Mouse (Mus musculus) cerebellum, adult 8-10 months (tissue): ENCODE measurements around the gene Odaph.
A peak's percentile ranks its signal among the peaks of the same experiment; 100 is the strongest.
"Not testable (repeated sequence)": the region's sequence is repeated elsewhere in the genome, so short reads cannot be mapped to it uniquely, and the experiment has no call there.

Experiments
- DNase-seq: peaks from one replicate; pipeline ENCODE4 v3.0.0; 2022

The Odaph gene

DNA sequence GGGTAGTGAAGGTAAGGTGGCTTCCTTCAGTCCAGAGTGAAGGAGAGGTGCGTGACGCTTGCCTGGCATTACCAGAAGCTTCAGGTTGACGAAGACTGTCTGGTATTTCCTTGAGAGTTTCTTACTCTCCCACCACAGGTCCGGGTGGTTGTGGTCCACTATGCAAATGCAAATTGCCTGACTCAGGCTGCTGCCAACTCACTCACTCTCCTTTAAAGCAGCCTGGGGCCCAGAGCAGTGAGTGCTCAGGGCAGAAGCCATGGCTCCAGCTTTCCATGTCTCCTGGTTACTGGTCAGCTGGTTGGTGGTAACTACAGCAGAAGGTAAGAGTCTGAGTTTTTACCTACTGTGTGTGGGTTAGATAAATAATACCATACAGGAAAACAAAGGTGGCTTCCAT, at the start of gene Odaph:
Odaph (plus strand) TSS at position 240 of the 400 bp plus-strand sequence.
- DNase-seq, result no peak

DNA sequence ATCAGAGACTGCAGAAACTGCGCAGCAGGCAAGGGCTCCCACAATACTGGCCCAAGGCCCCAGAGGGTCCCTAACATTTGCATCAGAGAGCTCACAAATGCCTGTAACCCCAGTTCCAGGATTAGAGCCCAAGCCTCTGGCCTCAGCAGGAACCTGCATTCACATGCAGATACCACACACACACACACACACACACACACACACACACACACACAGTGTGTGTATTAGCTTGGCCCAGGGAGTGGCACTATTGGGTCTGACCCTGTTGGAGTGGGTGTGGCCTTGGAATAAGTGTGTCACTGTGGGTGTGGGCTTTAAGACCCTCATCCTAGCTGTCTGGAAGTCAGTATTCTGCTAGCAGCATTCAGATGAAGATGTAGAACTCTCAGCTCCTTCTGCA, 41.7 kb upstream of the Odaph start:
- not testable (repeated sequence) for DNase-seq

DNA sequence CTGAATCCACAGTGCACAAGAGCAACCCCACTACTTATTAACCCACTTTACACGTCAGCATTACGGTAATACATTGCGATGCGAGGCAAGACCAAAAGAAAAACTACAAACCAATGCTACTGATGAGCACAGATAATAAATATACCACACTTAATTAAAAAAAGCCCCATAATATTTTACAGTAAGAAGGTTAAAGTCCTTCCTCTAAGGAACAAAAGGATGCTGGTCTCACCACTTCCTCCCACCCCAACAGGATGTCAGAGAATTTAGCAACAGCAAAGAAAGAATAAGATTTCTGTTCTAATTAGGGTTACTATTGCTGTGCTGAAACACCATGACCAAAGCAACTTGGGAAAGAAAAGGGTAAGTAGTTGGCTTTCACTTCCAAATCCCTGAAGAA, 40.3 kb upstream of the Odaph start:
- no peak for DNase-seq

DNA sequence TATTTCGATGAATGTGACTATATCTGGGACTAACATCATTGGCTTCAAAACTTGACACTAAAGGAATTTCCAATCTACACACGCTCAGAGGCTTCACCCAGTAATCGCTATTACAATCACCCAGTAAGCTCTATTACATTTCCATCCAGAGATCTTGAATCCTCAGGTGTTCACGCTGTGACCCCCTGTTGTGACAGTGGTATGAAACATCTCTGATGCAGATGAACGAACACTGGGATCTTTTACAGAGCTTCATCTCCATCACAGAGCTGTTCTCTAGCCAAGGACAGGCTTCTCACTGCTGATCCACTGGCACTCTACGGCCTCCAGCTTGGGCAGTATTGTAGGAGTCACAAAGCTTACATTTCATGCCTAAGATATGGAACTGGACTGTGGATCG, 37.8 kb upstream of the Odaph start:
- DNase-seq, result no peak

DNA sequence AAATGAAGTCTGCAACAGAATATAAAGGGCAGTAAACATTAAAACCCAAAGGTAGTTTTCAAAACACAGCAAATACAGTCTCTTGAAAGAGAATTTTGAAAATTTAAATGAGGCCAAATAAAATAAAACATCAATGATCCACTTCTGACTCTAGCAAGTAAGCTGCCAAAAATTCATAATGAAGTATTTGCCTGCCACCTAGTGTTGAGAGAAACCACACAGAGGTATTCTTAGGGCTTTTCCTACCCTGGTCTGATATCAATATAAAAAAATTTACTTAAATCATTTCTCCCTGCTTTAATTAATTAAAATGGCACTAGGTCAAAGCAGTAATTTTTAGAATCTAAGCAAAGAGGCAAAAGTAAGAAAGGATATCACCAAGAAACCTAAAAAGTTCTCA, 35.9 kb upstream of the Odaph start:
- DNase-seq, result no peak

DNA sequence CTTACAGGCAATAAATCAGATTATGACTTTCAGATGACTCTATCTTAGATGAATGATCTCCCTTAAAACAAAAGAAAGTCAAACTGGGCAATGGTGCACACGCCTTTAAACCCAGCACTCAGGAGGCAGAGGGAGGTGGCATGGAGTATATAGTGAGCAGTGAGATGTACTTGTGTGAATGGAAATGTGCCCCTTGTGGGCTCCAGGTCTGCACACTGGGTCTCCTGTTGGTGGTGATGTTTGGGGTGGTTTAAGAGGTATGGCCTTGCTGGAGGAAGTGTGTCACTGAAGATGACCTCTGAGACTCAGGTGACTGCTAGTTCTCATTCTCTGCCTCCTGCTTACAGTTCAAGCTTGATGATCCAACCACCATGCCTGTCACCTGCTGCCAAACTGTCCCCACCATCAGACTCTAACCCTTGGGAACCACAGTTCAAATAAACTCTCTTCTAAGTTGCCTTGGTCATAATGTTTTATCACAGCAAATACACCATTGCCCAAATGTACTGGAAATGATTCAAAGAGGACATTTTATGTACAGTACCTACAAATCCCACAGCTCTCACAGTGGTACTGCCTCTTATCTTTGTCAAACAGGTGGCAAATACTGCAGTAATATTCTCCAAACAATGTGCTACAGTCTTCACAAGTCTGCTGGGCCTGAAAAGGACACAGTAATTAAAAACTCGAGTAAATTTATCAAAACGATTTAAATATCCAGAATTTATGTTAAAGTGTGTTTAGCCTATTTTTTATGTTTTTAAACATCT, 30.1 kb upstream of the Odaph start:
- no peak for DNase-seq

DNA sequence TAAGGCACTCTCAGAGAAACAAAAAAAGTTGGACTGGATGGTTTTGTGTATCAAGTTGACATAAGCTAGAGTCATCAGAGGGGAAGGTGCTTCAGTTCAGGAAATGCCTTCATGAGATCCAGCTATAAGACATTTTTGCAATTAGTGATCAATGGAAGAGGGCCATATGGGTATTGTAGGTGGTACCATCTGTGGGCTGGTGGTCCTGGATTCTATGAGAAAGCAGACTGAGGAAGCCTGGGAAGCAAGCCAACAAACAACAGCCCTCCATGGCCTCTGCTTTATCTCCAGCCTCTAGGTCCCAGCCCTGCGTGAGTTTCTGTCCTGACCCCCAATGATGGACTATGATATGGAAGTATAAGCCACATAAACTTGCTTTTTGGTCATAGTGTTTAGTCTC, 28.2 kb upstream of the Odaph start:
- DNase-seq, result no peak

DNA sequence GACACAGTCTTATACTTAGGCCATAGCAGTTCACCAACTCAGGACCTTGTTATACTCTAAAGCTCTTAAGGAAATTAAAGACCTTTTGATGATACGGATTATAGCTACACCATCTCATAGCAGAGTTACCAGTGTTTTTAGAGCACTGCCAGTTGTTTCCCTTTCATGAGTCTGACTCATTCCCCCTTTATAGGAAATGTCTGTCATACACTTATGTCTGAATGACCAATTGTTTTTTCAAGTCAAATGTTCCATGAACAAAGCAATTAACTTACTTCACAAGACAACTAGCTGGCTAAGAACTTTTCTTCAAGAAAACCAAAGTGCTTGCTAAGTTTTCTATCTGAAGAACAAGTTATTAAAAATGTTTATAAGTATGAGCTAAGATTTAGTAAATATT, 27.3 kb upstream of the Odaph start:
- no peak for DNase-seq

DNA sequence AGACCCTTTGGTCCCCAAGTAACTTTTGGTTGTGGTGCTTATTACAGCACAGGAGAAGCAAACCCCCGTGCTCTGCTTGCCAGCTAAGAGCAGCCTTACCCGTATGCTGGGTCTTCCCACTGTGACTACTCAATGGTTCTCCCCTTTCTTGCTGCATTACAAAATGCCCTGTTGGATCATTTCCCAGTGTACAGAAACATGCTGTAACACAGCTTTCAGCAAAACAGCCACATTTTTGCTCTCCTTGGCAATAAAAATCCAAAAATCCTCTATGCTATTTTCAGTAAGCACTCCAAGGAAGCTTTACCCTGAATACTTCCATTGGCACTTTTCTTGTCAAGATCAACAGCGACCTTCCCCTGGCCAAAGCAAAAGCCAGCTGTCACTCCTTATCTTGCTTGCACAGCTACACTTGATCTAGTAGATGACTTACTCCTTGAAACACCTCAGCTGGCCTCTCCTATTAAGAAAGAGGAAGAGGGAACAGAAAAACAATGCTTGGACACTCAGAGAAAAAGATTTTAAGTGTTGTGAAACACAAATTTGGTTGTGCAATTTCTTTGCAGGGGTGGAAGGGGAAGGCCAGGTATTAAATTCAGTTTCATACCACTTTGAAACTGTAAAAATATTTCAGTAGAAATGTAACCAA, 26.5 kb upstream of the Odaph start:
- no peak for DNase-seq

DNA sequence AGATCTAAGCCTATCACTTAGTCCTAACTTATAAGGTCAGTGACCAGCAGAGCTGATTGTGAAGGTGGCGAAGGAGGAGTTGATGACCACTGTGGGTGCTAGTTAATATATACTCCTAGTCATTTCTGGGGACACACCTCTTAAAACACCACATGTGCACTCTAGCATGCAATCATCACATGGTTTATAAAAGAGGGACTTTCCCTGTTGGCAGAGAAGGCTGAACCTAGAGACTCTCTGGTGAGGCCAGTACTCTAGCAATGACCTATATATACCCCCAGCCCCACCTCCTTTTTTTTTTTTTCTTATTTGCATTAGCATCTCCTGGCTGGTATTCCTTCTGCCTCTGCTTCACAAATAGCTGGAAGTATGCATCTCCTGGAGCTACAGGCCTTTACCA, 25.9 kb upstream of the Odaph start:
- DNase-seq, result no peak

DNA sequence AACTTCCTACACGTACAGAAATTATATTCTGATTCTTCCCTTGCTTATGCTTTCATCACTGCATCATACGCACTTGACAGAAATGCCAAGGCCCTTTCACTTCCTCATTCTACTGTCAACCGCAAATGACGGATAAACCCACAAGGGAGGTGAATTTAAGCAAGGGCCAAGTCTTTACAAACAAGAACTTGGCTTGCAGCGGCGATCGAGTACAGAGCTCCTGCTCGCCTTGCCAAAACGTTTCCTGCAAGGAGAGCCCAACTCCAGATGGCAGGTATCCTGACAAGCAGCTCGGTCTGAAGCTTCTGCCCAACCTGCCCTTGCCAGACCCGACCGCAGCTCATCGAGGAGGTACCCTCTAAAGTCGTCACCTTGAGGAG, 25.0 kb upstream of the Odaph start:
- no peak for DNase-seq

DNA sequence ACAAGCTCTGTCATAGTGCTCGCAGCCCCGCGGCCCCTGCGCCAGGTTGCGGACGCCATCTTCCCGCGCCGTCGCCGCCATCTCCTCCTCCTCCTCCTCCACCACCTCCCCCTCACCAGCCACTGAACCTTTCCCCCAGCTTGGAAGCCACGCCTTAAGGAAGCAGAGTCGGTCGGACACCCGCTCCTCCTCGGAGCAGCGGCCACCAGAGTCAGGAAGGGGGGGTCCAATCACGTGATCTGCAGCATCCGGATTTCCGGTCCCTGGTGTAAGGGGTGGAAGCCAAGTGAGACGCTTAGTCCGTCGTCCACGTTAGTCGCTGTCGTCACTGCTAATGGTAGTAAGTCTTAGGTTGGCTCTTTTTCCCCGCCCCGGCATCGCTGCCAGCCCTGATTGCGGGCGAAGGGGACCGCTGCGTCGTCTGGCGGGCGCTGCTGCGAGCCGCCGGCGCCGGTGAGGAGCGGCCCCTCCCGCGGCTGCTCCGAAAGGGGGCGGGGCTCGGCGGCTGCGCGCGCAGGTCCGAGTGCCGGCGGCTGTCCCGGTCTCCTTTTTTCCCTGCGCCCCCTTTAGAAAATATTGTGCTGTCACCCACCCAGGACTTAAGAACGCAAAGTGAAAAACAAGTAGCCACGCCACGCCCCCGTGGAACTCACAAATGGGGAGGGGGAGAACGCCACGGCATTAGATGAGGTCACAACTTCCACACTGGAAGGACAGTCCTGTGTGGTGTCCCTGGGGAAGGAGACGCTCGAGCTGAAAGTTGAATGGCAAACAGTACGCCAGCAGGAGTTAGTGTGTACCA, 24.4 kb upstream of the Odaph start, which contains the start of gene Rchy1:
Rchy1 (minus strand) TSS at position 430 of the 802 bp plus-strand sequence.
- peak; percentile 92 for DNase-seq

DNA sequence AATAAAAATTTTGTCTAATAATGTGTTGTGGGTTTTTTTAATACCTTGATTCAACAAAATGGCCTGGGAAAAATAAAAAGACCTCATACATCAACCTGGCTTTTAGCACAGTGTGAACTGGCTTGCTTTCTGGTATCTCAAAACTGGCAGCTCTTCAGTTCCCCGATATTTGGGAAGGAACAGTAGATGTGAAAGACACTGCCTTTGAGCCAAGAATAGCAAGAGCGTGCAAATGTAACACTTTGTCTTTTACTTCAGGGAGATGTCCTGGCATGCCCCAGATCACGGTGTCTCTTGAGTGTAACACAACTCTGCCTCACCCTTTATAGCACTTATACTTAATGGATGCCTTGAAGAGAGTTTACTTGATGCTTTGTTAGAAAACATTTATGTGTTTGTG, 15.2 kb upstream of the Odaph start:
- DNase-seq, result no peak

DNA sequence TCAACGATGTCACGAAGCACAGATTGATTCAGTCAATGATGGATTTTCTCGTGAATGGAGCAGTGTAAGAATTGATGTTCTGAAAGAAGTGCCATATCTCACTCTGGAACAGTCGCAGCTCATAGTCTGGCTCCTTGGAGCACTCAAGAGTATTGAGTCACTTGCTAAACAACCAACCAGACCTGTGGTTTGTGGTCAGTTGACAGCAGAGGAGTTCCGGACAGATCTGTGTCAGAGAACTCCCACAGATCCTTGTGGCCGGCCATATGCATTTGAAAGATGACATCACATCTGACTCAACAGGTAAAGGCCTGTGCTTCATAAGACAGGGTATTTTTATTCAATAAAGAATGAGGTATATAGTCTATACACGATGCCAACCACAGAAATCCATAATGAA, 13.3 kb upstream of the Odaph start:
- no peak for DNase-seq

DNA sequence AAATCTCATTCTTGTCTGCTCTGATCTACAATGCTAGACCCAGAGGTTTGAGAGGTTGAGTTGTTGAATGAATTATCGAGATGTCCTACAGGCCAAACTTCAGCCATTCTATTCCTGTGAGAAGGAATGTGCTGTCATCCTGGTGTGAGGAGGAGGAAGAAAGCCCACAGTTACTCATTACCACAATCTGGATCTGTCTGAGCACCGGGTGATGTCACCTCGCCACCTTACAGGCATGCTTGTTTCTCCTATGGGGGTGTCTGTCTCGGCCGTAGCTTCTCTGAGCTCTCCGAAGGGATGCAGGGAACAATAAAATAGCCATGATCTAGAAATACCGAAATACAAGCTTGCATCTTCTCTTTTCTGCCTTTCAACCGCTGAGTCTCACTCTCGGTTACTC, 11.5 kb upstream of the Odaph start:
- DNase-seq, result no peak

DNA sequence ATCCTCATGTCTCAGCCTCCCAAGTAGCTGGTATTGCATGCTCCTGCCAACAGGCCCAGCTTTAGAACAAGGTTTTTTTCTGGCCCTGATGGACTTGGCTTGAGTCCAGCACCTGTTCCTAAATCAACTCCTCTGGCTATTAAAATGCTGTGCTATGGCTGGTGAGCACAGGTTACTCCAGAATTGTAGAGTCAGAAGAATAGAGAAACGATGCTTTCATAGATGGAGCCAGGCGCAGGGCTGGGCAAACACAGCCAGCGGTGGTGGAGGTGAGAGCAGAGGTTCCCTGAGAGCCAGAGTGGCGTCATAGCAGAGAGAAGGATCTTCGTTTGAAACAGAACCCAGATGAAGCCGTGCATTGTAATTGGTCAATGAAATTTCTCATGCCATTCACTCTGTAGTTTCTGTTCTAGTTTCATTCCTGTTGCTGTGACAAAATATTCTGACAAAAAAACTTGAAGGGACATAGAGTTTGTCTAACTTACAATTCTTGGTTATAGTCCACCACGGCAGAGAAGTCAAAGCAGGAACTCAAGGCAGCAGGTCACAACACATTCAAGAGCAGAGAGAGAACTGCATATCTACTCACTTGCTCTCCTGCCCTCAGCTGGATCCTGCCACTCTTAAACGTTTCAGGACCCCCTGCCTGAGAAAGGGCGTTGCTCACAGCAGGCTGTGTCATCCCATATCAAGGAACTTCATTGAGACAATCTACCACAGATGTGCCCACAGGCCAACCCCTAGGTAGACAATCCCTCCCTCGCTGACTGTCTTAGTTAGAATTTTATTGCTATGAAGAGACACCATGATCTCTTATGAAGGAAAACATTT, 10.5 kb upstream of the Odaph start:
- DNase-seq, result no peak

DNA sequence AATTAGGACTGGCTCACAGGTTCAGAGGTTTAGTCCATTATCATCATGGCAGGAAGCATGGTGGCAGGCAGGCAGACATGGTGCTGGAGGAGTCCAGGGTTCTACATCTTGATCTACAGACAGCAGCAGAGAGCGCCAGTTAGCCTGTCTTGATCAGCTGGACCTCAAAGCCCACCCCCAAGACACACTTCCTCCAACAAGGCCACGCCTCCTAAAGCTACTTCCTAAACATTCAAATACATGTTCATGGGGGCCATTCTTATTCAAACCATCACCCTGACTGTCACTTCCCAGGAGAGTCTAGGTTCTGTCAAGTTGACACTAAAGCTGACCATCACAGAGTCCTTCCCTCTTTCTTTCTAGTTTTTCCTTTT, 9.9 kb upstream of the Odaph start:
- DNase-seq, result no peak

DNA sequence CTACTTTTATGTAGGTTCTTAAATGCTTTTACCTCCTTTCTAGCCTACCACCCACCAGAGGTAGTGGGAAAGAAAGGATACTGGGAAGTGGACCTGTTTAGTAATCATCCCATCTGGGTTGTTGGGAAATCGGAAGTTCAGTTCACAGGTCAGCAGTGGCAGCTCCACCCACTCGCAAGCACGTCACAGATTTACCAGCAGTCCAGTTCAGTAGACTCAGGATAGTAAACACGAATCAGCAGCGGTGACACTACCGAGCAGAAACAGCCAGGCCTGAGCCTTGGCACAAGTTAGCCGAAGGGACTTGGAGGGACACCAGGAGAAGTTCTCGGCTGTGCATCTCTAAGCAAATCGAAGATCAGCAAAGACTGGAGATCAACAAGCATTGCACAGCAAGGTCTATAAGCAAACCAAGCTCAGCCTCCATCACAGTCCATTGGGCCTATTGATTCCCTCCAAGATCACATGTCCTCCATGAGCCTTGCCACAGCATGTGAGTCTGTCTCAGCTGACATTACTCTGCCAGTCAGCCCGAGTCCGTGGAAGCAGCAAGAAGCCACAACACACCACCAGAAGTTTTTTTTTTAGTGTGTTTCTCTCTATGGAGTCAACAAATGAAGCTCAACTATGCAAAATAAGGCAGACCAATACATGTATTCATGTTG, 6.0 kb upstream of the Odaph start:
- no peak for DNase-seq

DNA sequence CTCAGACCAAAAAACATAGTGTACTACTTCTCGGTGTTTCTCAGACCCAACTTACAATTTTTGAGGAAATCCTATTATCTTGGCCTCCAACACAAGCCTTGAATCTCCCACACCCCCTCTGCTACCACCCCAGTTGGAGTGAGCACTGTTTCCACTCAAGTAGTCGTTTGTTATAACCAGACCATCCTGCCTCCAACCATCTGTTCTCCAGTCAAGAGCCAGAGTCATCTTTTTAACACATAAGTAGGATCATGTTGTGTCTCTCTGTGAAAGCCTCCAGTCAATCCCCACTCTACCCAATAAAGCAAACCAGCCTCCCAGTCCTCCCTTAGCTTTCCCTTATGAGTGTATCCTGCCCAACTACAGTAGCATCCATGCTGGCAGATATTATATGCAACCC, 3.8 kb upstream of the Odaph start:
- no peak for DNase-seq

DNA sequence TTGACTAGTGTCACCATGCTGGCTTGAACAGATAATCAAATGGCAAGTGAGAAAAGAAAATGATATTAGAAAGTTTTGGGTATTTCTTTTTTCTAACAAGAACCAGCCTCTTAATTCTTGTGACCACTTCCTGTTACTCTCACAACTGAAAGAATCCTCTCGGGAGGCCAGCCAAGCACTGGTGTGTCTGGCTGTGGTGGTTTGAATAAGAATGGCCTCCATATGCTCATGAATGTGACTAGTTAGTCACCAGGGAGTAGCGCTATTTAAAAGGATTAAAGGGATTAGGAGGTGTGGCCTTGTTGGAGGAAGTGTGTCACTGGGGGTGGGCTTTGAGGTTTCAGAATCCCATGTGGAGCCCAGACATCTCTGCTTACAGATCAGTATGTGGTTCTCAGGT, 1.6 kb upstream of the Odaph start:
- no peak for DNase-seq

DNA sequence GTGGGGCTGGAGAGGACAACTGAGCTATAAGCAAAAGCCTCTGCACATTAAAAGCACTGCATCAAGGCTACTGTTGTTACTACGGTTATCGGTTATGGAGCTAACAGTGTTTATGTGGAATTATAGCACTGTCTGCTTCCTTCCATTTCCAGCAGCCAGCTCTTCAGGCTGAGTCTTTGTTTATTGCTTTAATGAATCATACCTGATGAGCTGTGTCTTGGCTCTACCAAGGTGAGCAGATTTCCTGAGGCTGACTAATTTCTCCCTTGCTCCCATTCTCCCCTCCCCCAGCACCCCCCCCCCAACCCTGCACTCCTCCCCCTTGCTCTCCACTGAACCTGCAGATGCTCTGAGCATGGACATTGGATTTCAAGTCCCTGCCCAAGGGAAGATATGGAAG, 524 bp downstream of the Odaph start:
- DNase-seq, result no peak

DNA sequence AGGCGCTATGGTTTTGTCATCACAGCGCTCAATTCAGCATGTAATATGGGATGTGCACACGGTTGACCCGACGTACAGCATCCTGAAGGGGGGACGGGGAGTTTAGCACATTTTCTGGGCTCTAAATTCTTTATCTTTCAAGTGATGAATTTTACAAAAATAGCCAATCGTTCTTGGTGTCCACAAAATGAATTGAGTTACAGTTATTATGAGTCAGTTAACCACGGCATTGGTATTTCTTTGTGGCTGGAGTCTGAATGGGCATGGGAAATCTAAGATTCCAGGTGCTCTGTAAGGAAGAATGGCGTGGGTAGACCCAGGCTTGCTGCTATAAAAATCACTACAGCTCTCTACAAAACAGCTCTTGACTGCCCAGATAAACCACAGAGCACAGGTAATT, 2.0 kb downstream of the Odaph start:
- DNase-seq, result no peak
